Mouse (Mus musculus): ENCODE measurements around the gene A430078G23Rik.

GRCm38 (mm10) chr8:3389506-3389905 lies 36.3 kb downstream of the A430078G23Rik start:
- TF ChIP-seq CTCF (IDR thresholded peaks at IDR 0.05; ENCODE audit: insufficient read depth, low read length) (no peak), POLR2A (IDR thresholded peaks at IDR 0.05; ENCODE audit: borderline replicate concordance, extremely low read depth, low read depth, low read length) (no peak)

All from lung, adult 2 months (tissue).